Mouse (Mus musculus) stomach, postnatal 0 days (tissue): ENCODE results near the gene Ppp1r16b. TPM values are rescaled to one million over a fixed set of nuclear protein-coding genes. Genes with fewer than 3 reads are reported as not detected.

ENCODE experiments used
- ATAC-seq: fragments of 200-750 bp; cut with Nextera tagmentation; 2 replicates; pipeline ENCODE4 v1.8.0; 2017; ENCODE audit not compliant: low FRiP score, low TSS enrichment
- DNase-seq: peaks from one replicate; pipeline ENCODE4 v3.0.0-alpha.2; 2016; ENCODE audit warnings: low spot score
- H3K27ac ChIP-seq: fragments of 300-500 bp; sonication (generic); replicated peaks from 2 replicates; pipeline ENCODE4 v1.5.1; 2014; ENCODE audit warnings: mild to moderate bottlenecking, control low read depth
- H3K27me3 ChIP-seq: fragments of 300-500 bp; sonication (generic); 2 replicates; pipeline ENCODE4 v1.6.1; 2014; ENCODE audit warnings: low read length; ENCODE audit not compliant: control insufficient read depth, insufficient read depth
- H3K36me3 ChIP-seq: fragments of 300-500 bp; sonication (generic); 2 replicates; pipeline ENCODE4 v1.6.1; 2014; ENCODE audit warnings: low read length, mixed read lengths; ENCODE audit not compliant: control insufficient read depth, insufficient read depth
- H3K4me1 ChIP-seq: fragments of 300-500 bp; sonication (generic); replicated peaks from 2 replicates; pipeline ENCODE4 v1.6.1; 2014; ENCODE audit warnings: antibody characterized with exemption; ENCODE audit not compliant: control insufficient read depth, insufficient read depth
- H3K4me2 ChIP-seq: fragments of 300-500 bp; sonication (generic); replicated peaks from 2 replicates; pipeline ENCODE4 v1.6.1; 2014; ENCODE audit warnings: low read depth, mild to moderate bottlenecking, control low read depth, moderate library complexity
- H3K4me3 ChIP-seq: fragments of 300-500 bp; sonication (generic); 2 replicates; pipeline ENCODE4 v1.5.1; 2014; ENCODE audit warnings: low read depth, low read length, control low read depth
- H3K9ac ChIP-seq: fragments of 300-500 bp; sonication (generic); 2 replicates; pipeline ENCODE4 v1.6.1; 2014; ENCODE audit warnings: mild to moderate bottlenecking, low read length, control low read depth, mixed read lengths
- H3K9me3 ChIP-seq: fragments of 300-500 bp; sonication (generic); 2 replicates; pipeline ENCODE4 v1.6.1; 2016; ENCODE audit warnings: low read length; ENCODE audit not compliant: control insufficient read depth
- CTCF ChIP-seq: IDR thresholded peaks from 2 replicates; pipeline ENCODE4 v1.5.1; 2016; ENCODE audit warnings: antibody characterized with exemption, low read depth, mild to moderate bottlenecking, moderate library complexity
- EP300 ChIP-seq: optimal IDR thresholded peaks from 2 replicates; pipeline ENCODE3; 2016; ENCODE audit warnings: antibody characterized with exemption
- whole genome bisulfite sequencing: fragments of 180-500 bp; shearing (Covaris S2); extraction: QIAGEN DNeasy Blood & Tissue Kit; methylation state at CpG from one replicate; pipeline ENCODE4 v1.1.7; 2014; 5-methylcytosine and 5-hydroxymethylcytosine counted together
- polyA plus RNA-seq: library from polyadenylated mRNA; unstranded; fragments of >200 nt; fragmentation: Nextera tagmentation; extraction: Ambion mirVana; gene quantifications from 2 replicates; pipeline ENCODE4 v1.2.1, GENCODE M21; 2015

Gene Ppp1r16b
- polyA plus RNA-seq, 1 experiment from 2014 or later = 2.1 TPM

DNA sequence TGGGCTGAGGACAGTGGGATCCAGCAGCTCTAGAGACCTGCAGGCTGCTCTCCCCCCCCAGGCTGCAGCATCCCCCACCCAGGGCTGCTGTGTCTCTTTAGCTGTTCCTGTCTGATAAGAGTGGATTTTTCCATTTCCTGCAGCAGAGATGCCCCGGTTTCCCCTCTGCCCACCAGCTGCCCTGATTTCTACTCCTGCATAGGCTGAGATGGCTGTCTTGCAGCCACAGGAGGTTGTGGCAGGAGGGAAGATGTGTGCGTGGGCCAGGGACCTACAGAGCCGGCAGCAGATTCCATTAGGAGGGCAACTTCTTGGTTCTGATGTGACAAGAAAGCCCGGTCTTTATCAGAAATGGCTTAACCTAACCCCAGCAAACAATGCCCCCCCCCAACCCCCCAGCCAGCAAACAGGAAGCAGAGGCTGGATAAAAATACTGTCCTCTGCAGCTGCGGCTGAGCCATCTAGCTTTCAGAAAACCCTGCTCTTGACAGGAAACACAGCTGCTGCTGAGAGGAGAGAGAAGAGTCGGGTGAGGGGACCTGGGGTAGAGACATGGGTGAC, 57.9 kb downstream of the Ppp1r16b start:
- no peaks in the 10 kb centered on the region for H3K27me3 ChIP-seq
- no peaks in the 10 kb centered on the region for H3K9me3 ChIP-seq
- no peak for DNase-seq
- TF ChIP-seq CTCF = no peak
- no peak for TF ChIP-seq EP300
- H3K27ac ChIP-seq = no peak overlapping the region
- no peak for ATAC-seq
- WGBS = 19% methylated on average over 6 of the region's 6 CpGs
- no peaks in the 10 kb centered on the region for H3K36me3 ChIP-seq
- H3K4me3 ChIP-seq = no peak overlapping the region
- no peak overlapping the region for H3K9ac ChIP-seq
- no peak overlapping the region for H3K4me2 ChIP-seq
- no peaks in the 10 kb centered on the region for H3K4me1 ChIP-seq

GRCm38 (mm10) chr2:158723806-158724205, 58.6 kb downstream of the Ppp1r16b start:
- TF ChIP-seq EP300 (no peak), CTCF (no peak)
- WGBS = 27% methylated on average over 6 of the region's 6 CpGs
- DNase-seq = no peak
- H3K27ac ChIP-seq = no peak overlapping the region
- ATAC-seq = no peak; the same call in 1 of the 2 replicates
- H3K4me1 ChIP-seq = no peaks in the 10 kb centered on the region
- no peaks in the 10 kb centered on the region for H3K27me3 ChIP-seq
- H3K4me3 ChIP-seq = no peak overlapping the region
- no peaks in the 10 kb centered on the region for H3K9me3 ChIP-seq
- no peaks in the 10 kb centered on the region for H3K36me3 ChIP-seq
- H3K9ac ChIP-seq = no peak overlapping the region
- H3K4me2 ChIP-seq = no peak overlapping the region

- Histone ChIP-seq H3K4me1 (no peaks in the 10 kb centered on the region), H3K27ac (no peak overlapping the region), H3K4me3 (no peak overlapping the region), H3K4me2 (no peak overlapping the region), H3K27me3 (no peaks in the 10 kb centered on the region), H3K9me3 (no peaks in the 10 kb centered on the region), H3K36me3 (no peaks in the 10 kb centered on the region), H3K9ac (no peak overlapping the region)
- ATAC-seq = no peak
- TF ChIP-seq CTCF = peak; percentile 32
- TF ChIP-seq EP300 = no peak
- WGBS = 76% methylated on average over 6 of the region's 6 CpGs
- no peak for DNase-seq
Observed at GRCm38 (mm10) chr2:158726252-158726651, 61.1 kb downstream of the Ppp1r16b start.

GRCm38 (mm10) chr2:158728061-158728815, 63.0 kb downstream of the Ppp1r16b start:
- no peaks in the 10 kb centered on the region for H3K36me3 ChIP-seq
- WGBS = 37% methylated on average over 7 of the region's 7 CpGs
- no peak overlapping the region for H3K27ac ChIP-seq
- H3K4me2 ChIP-seq = no peak overlapping the region
- no peak for ATAC-seq
- no peak overlapping the region for H3K9ac ChIP-seq
- TF ChIP-seq EP300 (no peak), CTCF (no peak)
- H3K9me3 ChIP-seq = no peaks in the 10 kb centered on the region
- H3K4me3 ChIP-seq = no peak overlapping the region
- no peaks in the 10 kb centered on the region for H3K4me1 ChIP-seq
- H3K27me3 ChIP-seq = no peaks in the 10 kb centered on the region
- DNase-seq = peak; percentile 30

DNA sequence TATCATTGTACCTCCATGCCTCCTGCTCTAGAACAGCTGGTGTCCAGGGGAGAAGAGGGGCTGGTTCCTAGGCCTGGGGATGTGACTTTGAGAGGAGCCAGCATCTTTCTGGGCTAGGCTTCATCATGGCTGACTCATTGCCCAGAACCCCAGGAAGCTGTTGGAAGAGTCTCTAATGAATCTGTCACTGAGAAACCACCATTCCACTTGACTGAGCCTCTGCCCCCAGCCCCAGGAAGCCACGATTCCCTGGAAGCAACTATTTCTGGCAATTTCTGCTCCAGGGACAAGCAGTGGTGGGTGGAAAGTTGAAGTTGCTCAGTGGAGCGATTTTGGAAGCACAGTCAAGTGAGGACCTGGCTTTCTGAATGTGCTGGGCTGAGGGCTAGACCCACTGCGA, 65.7 kb downstream of the Ppp1r16b start:
- no peak for DNase-seq
- Histone ChIP-seq H3K4me3 (no peak overlapping the region), H3K4me2 (no peak overlapping the region), H3K36me3 (no peaks in the 10 kb centered on the region), H3K9ac (no peak overlapping the region), H3K4me1 (0 out of 2 replicates have a peak, but pooled peaks cover 2% of the 10 kb centered on the region), H3K27ac (no peak overlapping the region), H3K9me3 (no peaks in the 10 kb centered on the region), H3K27me3 (no peaks in the 10 kb centered on the region)
- TF ChIP-seq CTCF (no peak), EP300 (no peak)
- WGBS = 72% methylated on average over 3 of the region's 3 CpGs
- no peak for ATAC-seq

DNA sequence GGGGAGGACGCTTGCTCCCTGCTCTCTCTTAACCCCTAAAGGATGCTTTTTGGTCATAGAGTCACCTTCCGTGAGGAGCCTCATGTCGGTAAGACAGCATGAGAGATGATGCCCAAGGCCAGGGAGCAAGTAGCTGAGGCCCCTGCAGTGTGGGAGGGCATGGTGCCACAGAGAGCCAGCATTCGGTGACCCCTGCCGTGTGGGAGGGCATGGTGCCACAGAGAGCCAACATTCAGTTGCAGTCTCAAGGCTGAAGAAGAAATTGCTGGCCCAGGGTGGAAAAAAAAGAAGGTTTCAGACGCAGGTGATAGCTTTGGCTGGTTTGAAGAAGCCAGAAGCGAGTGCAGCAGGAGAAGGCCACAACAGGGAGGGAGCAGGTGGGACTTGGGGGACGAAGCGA, 67.3 kb downstream of the Ppp1r16b start:
- Histone ChIP-seq H3K9me3 (no peaks in the 10 kb centered on the region), H3K27ac (no peak overlapping the region), H3K36me3 (no peaks in the 10 kb centered on the region), H3K27me3 (no peaks in the 10 kb centered on the region), H3K4me1 (0 out of 2 replicates have a peak, but pooled peaks cover 2% of the 10 kb centered on the region), H3K4me3 (no peak overlapping the region), H3K4me2 (no peak overlapping the region), H3K9ac (no peak overlapping the region)
- ATAC-seq (no peak), DNase-seq (no peak)
- 85% methylated on average over 9 of the region's 9 CpGs for WGBS
- TF ChIP-seq EP300 = no peak
- TF ChIP-seq CTCF = no peak
